Mouse (Mus musculus) gastrocnemius, postnatal 14 days (tissue): ENCODE measurements around the gene Cd300a. TPM values are rescaled to one million over a fixed set of nuclear protein-coding genes. Genes with fewer than 3 reads are reported as not detected.

Experiments
- DNase-seq: peaks from one replicate; pipeline ENCODE4 v3.0.0; 2021; ENCODE audit warnings: mixed read lengths
- intact Hi-C: fragments of 180-260 bp; cut with DNase I; formaldehyde crosslinking; loops from one replicate; pipeline ENCODE4 v1.15.1; 2025; ENCODE audit warnings: low total_unique reads
- total RNA-seq, 2 experiments: library from RNA; stranded (reverse); gene quantifications; 2 replicates each; pipeline ENCODE4 v1.2.3; 2021

Cd300a gene
- total RNA-seq, 2 experiments from 2014 or later, result 0.55 to 0.84 TPM

DNA sequence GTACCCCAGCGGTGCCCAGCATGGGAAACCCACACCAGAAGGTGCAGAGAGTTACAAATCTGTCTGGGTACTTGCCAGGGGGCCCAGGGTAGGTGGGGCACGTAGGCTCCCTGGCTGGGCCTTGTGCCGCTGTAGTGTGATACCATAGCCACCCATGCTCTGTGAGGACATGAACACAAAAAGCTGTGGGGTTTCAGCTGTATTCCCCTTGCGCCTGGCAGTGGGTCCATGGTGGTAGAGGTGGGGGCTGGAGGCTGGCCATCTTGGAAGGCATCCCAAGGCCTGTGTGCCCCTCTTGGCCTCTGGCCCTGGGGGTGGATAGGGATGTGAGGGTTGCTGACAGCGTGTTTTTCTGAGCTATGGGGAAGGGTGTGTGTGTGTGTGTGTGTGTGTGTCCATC, 23.8 kb upstream of the Cd300a start:
- DNase-seq, result peak; percentile 46
- intact Hi-C loops, result no loop called here

DNA sequence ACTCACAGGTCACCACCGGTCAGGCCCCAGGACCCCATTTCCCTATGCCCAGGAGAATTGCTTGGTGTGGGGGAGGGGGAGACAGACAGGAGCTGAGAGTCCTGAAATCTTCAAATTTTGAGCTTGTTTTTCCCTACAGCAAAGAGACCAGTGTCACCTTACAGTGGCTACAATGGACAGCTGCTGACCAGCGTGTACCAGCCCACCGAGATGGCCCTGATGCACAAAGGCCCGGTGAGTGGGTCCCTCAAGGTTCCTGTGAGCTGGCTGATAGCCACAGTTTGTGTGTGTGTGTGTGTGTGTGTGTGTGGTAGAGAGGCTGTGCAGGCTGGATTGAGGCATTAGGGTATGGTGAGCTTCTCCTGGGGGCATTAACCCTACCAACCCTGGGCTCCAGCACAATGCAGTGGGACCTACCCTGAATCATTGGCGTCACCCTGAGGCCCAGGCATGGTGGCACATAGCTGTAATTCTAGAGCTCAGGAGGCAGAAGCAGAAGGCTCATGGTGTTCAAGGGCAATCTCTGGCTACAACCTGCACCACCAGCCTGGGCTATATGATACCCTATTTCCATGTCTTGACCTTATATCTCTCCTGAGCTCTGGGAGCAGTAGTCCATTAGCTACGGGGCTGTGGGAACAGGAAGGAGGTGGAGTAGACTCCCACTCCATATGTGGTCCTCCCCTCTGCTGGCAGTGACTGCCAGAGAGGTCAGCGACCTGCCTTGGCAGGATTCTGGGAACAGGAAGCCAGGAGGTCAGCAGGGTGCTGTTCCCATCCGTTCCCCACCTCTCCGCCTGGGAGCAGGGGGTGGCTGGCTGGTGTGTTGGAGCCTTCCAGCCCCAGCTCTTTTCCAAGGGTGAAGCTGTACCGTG, 23.1 kb upstream of the Cd300a start:
- peak; percentile 49 for DNase-seq
- intact Hi-C loops, result no loop called here

DNA sequence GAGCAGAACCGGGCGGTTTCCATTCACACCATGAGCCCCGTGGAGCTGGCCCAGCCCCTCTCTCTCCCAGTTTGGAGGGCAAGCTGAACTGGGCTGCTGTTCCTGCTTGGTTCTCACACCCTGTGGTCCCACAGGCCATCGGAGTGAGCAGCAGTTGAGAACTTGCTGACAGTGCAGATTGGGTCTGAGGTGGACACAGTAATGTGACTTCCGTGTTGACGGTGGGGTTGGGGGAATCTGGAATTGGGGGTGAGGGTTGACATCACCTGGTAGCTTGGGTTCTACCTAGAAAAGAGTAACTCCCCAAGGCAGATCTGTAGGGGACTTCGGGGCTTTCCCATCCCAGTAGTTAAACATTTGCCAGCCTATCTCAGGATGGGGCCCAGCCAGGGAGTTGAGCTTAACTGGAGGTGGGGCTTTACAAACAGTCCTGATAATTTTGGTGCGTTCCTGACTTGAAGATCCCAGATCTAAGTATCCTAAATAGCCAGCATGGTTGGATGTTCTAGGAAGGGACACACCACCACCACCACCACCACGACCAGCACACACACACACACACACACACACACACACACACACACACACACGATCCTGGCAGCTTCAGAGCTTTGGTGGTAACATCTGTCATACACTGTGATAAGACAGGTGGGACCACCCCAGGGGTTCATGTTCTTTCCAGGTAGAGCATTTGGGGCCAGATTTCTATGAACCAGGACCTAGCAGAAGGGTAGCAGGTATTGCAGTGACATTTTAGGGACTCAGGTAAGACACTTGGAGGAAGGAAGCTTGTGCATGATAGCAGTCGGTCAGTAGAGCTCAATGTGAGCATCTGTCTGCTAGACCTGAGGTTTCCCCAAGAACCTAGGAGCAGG, 22.2 kb upstream of the Cd300a start:
- no peak for DNase-seq
- intact Hi-C loops, result no loop called here

- DNase-seq, result no peak
- intact Hi-C loops, result no loop called here
Measured at GRCm38 (mm10) chr11:114868280-114868679, 21.6 kb upstream of the Cd300a start.

- intact Hi-C loops, result no loop called here
Measured at GRCm38 (mm10) chr11:114869787-114870186, 20.1 kb upstream of the Cd300a start.

GRCm38 (mm10) chr11:114871540-114871939, 18.3 kb upstream of the Cd300a start:
- intact Hi-C loops, result no loop called here
- DNase-seq, result no peak

More at GRCm38 (mm10) chr11:114869787-114870186, 20.1 kb upstream of the Cd300a start:
- no peak for DNase-seq

DNA sequence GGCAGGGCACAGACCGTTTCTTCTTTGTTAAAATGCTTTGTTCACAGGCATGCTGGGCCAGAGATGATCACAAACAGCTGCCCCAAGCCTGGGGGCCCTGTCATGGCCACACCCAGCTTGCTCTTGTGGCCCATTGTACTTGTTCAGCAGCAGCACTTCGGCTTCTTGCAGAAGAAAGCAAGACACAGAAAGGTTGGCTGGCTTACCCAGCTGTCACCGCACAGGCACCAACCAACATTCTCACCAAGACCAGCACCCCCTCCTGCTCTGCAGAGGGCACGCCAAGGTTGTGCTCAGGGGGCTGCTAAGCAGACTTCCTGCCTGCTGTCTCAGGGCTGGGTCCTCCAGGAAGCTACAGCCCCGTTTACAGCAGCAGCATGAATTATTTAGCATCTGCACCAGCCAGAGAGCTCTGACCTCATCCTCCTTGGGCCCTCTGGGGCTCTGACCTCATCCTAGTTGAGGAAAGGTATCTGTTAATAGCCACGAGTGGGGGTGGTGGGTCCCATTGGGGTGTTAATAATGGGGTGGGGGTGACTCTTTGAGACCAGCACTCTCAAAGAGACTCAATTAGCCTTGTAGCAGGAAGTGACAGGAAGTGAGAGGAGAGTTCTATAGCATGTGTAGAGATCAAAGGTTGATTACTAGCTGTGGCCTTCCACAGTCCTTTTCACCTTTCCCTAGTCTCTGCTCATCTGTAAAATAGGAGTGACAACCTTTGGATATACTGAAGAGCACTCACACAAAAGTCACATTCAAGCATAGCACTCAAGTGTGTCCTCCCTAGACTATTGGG, 16.6 kb upstream of the Cd300a start:
- no peak for DNase-seq
- intact Hi-C loops, result no loop called here

DNA sequence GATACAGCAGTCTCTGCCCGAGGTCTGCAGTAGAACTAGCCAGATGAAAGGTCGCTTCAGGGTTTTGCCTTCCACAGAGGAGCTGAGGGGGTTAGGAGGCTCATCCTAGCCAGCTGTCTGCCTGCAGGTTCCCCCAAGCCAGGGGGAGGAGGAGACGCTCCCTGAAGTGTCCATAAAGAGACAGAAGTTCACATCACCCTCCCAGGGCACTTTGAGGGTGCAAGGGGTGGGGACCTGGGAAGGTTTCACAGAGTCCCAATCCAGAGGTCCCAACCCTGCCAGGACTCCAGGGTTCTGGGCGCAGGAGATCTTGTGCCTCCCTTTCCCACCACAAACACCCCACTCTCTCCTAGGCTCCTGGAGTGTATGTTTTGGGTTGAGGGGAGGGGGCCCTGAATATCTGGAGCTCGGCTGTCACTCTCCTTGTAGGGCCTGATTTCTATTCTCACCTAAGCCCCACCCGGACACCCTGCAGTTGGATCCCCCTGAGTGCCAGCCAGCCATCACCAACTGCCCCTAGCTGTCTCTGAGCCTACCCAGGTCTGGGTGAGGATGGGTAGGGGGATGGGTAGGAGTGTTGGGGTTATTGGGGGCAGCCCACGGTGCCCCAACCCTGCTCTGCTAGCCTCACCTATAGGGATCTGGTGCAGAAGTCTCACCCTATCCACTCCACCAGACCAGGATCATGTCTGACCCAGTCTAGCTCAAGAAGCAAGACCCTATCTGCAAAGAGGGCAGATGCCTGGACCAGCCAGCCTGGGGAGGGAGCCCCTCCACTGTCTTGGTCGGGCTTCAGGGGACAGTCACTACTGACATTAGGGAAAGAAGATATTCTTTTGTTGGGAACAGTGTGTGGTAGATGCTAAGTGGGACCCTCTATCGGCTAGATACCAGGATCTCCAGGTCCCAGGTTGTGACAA, 15.4 kb upstream of the Cd300a start:
- DNase-seq, result no peak
- intact Hi-C loops, result no loop called here

- intact Hi-C loops, result no loop called here
Measured at GRCm38 (mm10) chr11:114875301-114875801, 14.5 kb upstream of the Cd300a start.

DNA sequence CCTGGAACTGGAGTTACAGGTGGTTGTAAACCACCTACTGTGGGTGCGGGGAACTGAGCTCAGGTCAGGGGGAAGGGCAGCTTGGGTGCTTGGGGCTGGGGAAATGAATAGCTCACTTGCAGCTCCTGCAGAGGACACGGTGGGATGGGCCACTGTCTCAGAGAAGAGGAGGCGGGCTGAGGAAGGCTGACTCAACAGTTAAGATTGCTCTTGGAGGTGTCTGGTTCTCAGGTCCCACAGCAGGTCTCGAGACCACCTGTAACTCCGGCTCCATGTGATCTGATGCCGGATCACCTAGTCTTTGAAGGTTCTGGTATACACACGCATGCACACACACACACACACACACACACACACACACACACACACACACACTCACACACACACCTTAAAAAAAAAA, 13.7 kb upstream of the Cd300a start:
- intact Hi-C loops, result no loop called here

More at GRCm38 (mm10) chr11:114875301-114875801, 14.5 kb upstream of the Cd300a start:
- DNase-seq, result no peak

GRCm38 (mm10) chr11:114876621-114877020, 13.2 kb upstream of the Cd300a start:
- intact Hi-C loops, result no loop called here
- no peak for DNase-seq

More for the DNA sequence above, 13.7 kb upstream of the Cd300a start:
- DNase-seq, result no peak

- intact Hi-C loops, result no loop called here
- peak; percentile 58 for DNase-seq
Measured at GRCm38 (mm10) chr11:114877145-114877544, 12.7 kb upstream of the Cd300a start.

GRCm38 (mm10) chr11:114879666-114880065, 10.2 kb upstream of the Cd300a start:
- intact Hi-C loops, result loop anchor here (2.0 kb wide), 1 partner anchor 67 kb away; no protein-coding TSS in a partner anchor
- no peak for DNase-seq

GRCm38 (mm10) chr11:114880185-114880584, 9.7 kb upstream of the Cd300a start:
- no peak for DNase-seq
- intact Hi-C loops, result no loop called here

GRCm38 (mm10) chr11:114880589-114880988, 9.3 kb upstream of the Cd300a start:
- intact Hi-C loops, result no loop called here
- DNase-seq, result no peak

DNA sequence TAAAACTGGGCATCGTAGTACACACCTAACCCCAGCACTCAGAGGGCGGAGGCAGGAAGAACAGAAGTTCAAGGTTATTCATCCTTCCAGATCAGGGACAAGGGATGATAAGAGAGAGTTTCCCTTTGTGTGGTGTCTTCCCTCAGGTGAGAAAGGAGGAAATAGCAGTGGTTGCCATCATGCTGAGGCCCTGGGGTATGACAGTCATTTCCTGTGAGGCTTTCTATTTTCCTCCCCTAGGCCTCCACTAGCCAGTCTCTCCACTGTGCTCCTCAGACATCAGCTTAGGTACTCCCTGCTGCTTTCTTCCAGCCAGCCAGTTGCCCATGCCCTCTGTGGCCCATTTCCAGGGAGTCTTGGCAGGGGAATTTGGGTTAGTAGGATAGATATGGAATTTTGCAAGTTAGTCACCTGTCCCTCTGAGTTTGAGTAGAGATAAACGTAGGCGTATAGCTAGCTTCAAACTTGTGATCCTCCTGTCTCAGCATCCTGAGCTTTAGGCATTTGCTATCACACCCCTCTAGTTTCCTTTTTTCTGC, 6.5 kb upstream of the Cd300a start:
- intact Hi-C loops, result no loop called here
- no peak for DNase-seq

GRCm38 (mm10) chr11:114884380-114885100, 5.3 kb upstream of the Cd300a start:
- DNase-seq, result no peak
- intact Hi-C loops, result no loop called here
